Mouse (Mus musculus): ENCODE measurements around the gene A230050P20Rik.

- TF ChIP-seq CTCF (IDR thresholded peaks at IDR 0.05; ENCODE audit: extremely low read depth, insufficient read depth, low read length): no peak
- TF ChIP-seq POLR2A (IDR thresholded peaks at IDR 0.05; ENCODE audit: extremely low read depth, insufficient read depth, low read length): no peak
These were observed 33.7 kb downstream of the A230050P20Rik start for GRCm38 (mm10) chr9:20902174-20902491.

Measured in cortical plate, adult 2 months (tissue).